In the genomic region with DNA sequence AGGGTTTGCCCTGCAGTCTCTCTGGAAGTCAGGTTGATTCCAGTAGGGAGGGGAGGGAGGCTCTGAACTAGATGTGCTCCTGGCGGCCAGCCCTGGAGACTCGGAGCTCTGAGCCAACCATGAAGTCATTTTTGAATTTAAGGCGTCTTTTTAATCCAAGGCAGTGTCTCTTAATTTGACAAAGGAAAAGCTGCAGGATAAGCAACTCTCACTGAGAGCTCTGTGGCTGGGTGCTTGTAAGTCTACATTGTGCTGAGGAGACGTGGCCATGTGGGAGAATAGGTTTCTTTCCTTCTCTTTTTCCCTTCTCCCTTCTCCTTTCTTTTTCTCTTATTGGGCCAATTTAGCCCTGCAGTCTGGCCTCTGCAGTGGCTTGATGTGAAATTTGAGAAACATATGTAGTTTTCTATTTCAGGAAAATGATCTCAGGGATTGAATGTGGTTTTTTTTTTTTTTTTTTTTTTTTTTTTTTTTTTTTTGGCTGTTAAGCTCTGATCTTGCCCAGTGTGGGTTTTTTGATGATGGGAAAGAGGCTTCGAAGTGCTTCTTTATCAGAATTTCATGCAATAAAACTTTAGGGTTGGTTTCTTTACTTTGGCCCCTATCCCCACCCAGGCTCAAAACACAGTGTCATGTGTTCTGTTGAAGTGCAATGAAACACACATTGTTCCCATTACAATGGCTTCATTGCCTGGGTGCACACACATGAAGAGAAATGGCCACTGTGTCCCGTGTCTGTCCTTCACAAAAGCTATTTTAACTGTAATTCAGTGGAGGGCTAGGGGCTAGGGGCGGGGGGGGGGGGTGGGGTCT, we compare ENCODE assay signal across 7 mouse cellular contexts.
DNase-seq lines count a peak whose midpoint lies in the region; ATAC-seq and TF ChIP-seq lines count a peak whose summit lies in the region.

No protein-coding gene starts in this region.

- intact Hi-C loops in gastrocnemius, postnatal 36 days (cut with DNase I) = no loop called here

- DNase-seq in adrenal gland, adult 18-20 months (ENCODE audit: low spot score in 2 of 2) = peak; percentile 36 to 46
- DNase-seq in cerebellum, adult 8-10 months = peak; percentile 74
- DNase-seq in gastrocnemius, postnatal 36 days = peak; percentile 71 to 72
- DNase-seq in ovary, postnatal 10 days (ENCODE audit: low spot score) = peak; percentile 31

- peak; percentile 53 for ATAC-seq in intestine, postnatal 0 days
- no peak for ATAC-seq in limb, embryonic 12.5 days (ENCODE audit: insufficient number of reproducible peaks, insufficient read depth, low FRiP score, low TSS enrichment, low read depth)
- no peak for ATAC-seq in erythroid progenitor cell, adult 5-6 weeks (replicated peaks; ENCODE audit: low FRiP score, poor library complexity, severe bottlenecking)

- H3K27me3 ChIP-seq in intestine, postnatal 0 days (replicated peaks; ENCODE audit: control insufficient read depth, insufficient read depth, low read length) = no peaks in the 10 kb centered on the region
- no peaks in the 10 kb centered on the region for H3K27me3 ChIP-seq in limb, embryonic 12.5 days

- no peak overlapping the region for H3K9ac ChIP-seq in intestine, postnatal 0 days (ENCODE audit: low read depth, low read length)
- H3K9ac ChIP-seq in limb, embryonic 12.5 days (replicated peaks) = no peak overlapping the region

- no peak for TF ChIP-seq CTCF in intestine, postnatal 0 days (IDR thresholded peaks at IDR 0.05; ENCODE audit: low read depth)

- no peak overlapping the region for H3K27ac ChIP-seq in intestine, postnatal 0 days (ENCODE audit: low read depth, low read length)
- peak overlapping the region; percentile 66 for H3K27ac ChIP-seq in limb, embryonic 12.5 days

- WGBS in intestine, postnatal 0 days = 27% methylated on average over 7 of the region's 7 CpGs
- WGBS in limb, embryonic 12.5 days = 38% methylated on average over 7 of the region's 7 CpGs

- no peaks in the 10 kb centered on the region for H3K9me3 ChIP-seq in intestine, postnatal 0 days (ENCODE audit: control insufficient read depth)
- no peaks in the 10 kb centered on the region for H3K9me3 ChIP-seq in limb, embryonic 12.5 days

- no peak overlapping the region for H3K4me3 ChIP-seq in intestine, postnatal 0 days (ENCODE audit: low read depth, low read length)
- no peak overlapping the region for H3K4me3 ChIP-seq in limb, embryonic 12.5 days (replicated peaks)

- H3K4me2 ChIP-seq in intestine, postnatal 0 days (replicated peaks; ENCODE audit: low read depth) = no peak overlapping the region
- H3K4me2 ChIP-seq in limb, embryonic 12.5 days = no peak overlapping the region

- H3K4me1 ChIP-seq in intestine, postnatal 0 days (replicated peaks; ENCODE audit: control insufficient read depth, insufficient read depth, low read length) = peaks cover 4% of the 10 kb centered on the region
- peaks cover 13% of the 10 kb centered on the region for H3K4me1 ChIP-seq in limb, embryonic 12.5 days (replicated peaks)

- no peaks in the 10 kb centered on the region for H3K36me3 ChIP-seq in intestine, postnatal 0 days (ENCODE audit: control insufficient read depth, insufficient read depth)
- no peaks in the 10 kb centered on the region for H3K36me3 ChIP-seq in limb, embryonic 12.5 days
